Mouse (Mus musculus) liver (tissue): Measurements from ENCODE around the gene Slc25a25.

ENCODE experiments used
- DNase-seq: peaks from one replicate; pipeline ENCODE4 v3.0.0-alpha.2; 2020; ENCODE audit warnings: mixed read lengths

Gene Slc25a25

DNA sequence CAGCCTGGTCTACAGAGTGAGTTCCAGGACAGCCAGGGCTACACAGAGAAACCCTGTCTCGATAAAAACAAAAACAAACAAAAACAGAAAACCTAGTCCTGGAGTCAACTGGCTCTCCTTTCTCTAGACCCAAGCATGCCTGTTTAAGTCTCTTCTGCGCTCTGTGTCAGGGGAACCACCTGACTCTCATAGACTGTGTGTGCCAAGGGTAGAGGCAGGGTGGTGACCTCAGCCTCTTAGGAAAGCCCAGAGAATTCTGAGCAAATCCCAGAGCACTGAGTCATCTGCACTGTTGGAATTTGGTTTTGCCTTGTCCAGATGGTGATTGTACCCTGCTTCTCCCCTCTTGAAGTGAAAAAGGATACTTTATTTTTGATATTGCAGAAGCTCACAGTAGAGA lies 7.1 kb upstream of the Slc25a25 start:
- no peak for DNase-seq

GRCm38 (mm10) chr2:32455101-32455500 lies 3.9 kb upstream of the Slc25a25 start:
- no peak for DNase-seq

- no peak for DNase-seq
These were observed 3.4 kb upstream of the Slc25a25 start for GRCm38 (mm10) chr2:32454633-32455032.

- no peak for DNase-seq
These were observed 2.5 kb upstream of the Slc25a25 start for GRCm38 (mm10) chr2:32453641-32454303.

GRCm38 (mm10) chr2:32452441-32452971 lies 1.3 kb upstream of the Slc25a25 start:
- DNase-seq = no peak

GRCm38 (mm10) chr2:32451870-32452372 lies 676 bp upstream of the Slc25a25 start:
- peak; percentile 99 for DNase-seq

DNA sequence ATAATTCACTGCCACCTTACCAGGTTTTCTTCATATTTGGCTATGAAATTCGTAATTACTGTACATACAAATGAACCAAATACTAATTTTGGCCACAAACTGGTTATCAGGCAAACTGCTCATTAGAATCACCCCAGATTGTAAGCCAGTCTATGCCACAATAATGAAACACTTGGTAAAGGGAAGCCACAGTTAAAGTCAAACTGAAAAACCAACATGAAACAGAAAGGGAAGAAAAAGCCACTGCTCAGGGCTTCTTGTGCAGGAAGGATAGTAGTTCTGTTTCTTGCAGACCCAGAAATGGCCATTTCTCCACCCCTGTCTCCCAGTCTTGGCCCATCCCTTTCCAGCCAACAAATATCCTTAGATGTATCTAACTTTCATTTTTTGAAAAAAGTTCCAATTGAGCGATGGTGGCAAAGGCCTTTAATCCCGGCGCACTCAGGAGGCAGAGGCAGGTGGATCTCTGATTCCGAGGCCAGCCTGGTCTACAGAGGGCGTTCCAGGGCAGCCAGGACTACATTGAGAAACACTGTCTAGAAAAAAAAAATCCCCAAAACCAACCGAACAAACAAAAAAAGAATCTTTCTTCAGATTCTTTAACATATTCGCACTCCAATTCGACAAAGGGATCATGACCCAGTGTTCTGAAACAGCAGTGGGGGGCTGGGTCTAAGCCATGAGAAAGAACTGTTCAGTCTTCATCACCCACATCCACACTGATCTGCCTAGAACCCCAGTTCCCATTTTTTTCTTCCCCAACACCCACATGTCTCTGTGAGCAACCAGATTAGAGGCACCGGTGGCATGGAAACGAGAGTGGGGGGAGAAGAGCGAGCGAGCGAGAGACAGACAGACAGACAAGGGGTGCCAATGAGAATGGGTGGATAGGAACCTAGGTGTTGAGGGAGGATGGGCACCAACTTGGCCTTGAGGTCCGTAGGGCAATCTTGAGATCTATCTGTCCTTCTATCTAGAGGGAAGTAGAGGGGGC lies 1.2 kb downstream of the Slc25a25 start, which contains the start of gene Naif1:
Gene Naif1, plus strand, starts transcription at position 697 of the 994 bp plus-strand sequence.
- no peak for DNase-seq

GRCm38 (mm10) chr2:32448480-32448879 lies 2.8 kb downstream of the Slc25a25 start:
- DNase-seq = no peak

GRCm38 (mm10) chr2:32447264-32447936 lies 3.8 kb downstream of the Slc25a25 start:
- peak; percentile 24 for DNase-seq

DNA sequence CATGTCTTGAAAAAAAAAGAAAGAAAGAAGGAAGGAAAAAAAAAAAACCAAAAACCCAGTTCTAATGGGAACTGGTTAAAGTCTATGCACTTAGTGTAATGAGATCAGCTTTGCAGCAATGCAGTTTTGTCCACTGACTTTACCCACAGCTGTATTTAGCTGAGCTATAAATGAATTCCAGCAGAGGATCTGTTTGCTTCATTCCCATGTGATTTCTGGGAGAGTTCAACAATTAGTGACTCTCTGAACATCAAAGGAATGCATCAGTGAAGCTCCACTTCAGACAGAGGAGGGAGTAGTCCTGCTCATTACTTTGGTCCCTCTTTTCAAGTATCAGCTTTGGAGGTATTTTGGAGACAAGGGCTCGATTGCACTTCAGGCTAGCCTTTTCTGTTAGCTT lies 5.7 kb downstream of the Slc25a25 start:
- no peak for DNase-seq

DNA sequence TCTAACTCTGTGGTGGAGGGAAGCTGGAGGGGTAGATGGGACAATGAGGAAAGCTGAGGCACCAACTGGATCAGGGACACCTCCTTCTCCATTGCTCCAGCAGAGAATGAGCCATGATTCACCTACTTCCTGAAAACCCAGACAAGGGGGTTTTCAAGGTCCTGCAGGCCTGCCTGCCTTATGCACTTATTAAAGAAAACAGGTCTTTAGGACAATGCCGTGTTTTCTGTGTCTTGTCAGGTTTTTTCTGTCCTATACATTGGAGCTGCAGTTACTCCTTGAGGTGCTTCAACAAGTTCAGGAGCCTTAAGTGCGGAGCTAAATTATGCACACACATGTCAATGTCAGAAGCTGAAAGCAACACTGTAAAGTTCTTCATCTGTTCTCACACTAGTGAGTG lies 9.7 kb downstream of the Slc25a25 start:
- no peak for DNase-seq

GRCm38 (mm10) chr2:32440632-32441031 lies 10.6 kb downstream of the Slc25a25 start:
- no peak for DNase-seq

- DNase-seq = no peak
These were observed 11.1 kb downstream of the Slc25a25 start for GRCm38 (mm10) chr2:32440164-32440563.

DNA sequence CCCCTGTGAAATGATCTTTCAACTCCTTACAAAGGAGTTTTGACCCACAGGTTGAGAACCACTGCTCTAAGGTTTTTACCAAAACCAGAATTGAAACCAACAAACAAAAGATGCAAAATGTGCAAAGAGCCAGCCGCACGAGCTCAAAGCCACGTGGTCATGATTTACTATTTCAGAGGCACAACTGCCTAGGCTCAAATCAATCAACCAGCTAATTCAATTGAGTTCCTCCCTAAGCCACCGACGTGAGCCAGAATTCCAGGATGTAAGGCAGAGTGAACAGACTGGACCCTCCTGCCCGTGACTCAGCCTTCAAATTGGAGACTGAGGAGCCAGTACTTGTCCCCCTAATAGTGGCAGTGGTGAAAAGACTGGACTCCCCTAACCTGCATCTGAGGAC lies 12.1 kb downstream of the Slc25a25 start:
- no peak for DNase-seq

GRCm38 (mm10) chr2:32438733-32439132 lies 12.5 kb downstream of the Slc25a25 start:
- no peak for DNase-seq

GRCm38 (mm10) chr2:32437612-32438166 lies 13.6 kb downstream of the Slc25a25 start:
- no peak for DNase-seq

DNA sequence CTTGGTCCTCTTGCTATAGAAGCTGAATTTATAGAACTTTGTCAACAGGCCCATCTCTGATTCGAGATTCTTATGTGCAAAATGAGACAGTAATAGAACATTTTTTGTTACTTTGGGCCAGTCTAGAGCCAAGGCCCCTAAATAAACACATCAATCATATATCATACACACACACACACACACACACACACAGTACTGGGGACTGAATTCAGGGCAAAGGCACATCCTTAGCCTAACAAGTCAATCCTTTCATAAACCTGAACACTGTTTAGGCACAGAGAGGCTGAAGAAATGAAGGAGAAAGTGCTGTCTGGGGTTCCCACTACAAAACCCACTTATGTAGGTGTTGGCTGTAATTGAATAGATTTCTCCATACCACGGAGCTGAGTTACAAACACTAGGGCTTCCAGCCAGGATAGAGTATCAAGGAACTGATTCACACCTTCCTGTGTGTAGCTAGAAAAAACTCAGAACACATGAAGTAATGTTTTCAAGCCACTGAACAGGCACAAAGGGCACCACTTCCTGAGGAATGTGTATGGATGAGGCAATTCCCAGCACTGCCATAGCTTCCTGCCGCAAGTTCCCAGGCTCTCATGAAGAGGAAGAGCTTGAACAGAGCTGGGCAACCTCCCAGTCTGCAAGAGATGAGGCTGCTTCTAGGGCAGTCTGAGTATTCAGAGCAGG lies 14.4 kb downstream of the Slc25a25 start:
- no peak for DNase-seq

GRCm38 (mm10) chr2:32430701-32431676 lies 20.3 kb downstream of the Slc25a25 start:
- peak; percentile 44 for DNase-seq

DNA sequence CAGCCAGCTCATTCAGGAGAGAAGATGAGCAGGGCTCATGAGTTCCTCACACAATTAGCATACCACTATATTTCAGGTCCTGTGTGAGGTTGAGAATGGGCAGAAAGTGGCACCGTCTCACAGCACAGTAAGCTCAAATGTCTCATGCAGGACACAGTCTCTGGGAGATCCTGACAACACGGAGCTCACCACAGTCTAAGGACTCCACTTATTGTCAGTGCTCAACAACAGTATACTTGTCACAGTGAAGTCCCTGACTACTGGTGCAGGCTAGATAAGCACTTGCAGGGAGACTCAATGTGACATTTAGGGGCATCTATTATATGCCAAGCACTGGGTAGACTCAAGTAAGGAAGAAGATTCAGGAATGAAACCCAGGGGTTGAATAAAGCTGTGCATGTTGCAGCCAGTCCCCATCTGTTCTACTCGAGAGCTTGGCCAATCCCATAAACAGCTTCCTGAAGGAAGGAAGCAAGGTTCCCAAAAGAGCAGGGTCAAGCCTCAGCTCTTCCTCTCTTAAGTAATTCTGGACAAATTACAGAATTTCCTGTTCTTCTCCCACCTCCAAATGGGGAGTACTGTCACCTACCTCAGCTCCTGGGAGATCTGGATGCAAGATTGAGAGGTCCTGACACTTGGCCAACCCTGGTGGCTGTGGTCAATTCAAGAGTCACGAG lies 21.9 kb downstream of the Slc25a25 start:
- no peak for DNase-seq

GRCm38 (mm10) chr2:32428262-32428722 lies 23.0 kb downstream of the Slc25a25 start:
- DNase-seq = no peak
